Mouse (Mus musculus) T-helper 17 cell (primary cell): ENCODE measurements around the gene Zfhx3.

Experiments
- in situ Hi-C, 2 experiments: fragments of 300-600 bp; cut with MboI, MseI; formaldehyde crosslinking; loops; 1 replicate in 1 of 2; 2 replicates in 1 of 2; pipeline ENCODE4 v1.15.1; 2025; ENCODE audit warnings: high pct_unique_total_duplicates in 2 of 2

The Zfhx3 gene

DNA sequence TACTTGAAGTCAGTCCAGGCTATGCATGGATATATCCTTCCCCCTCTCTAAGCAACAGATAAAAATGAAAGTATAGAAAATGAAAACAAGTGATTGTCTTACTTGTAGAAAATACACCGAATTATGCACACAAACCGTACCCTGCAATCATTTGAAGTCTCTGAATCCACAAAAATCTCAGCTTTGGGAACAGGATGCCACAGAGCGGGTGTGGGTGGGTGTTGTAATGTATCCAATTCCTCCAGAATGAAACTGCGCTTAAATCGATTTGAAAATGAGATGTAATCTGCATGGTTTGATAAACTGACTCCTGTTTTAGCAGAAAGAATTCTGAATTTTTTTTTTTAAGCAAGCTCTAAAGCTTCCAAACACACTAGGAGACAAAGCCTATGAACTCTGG, 297.1 kb downstream of the Zfhx3 start:
- in situ Hi-C loops, result no loop called here

DNA sequence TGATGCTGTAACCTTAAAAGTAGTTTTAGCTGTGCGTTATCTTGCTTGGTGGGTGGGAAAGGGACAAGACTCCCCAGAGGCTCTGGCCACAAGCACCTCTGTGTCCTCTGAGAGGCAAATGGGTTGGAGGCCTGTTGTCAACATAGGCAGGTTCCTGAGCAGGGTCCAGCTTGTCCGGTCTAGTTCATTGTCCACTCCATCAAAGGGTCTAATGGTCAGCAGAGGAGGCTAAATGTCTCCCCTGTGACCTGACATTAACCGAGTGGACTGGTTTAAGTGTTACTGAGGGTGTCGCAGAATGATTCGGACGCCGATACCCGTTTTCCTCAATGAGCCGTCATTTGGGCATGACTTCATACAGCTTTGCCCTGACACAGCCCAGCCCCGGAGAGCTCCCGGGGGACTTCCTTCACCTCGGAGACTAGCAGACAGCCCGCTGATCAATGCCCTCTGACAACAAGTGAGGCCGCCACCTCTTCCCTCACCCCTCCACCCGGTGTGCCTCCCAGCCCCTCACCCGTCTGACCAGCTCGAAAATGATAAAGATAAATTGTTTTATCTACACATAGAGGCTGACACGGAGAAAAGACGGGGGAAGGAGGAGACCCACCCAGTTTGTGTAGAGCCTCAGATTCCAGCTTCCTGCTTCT, 298.7 kb downstream of the Zfhx3 start:
- in situ Hi-C loops, result no loop called here

DNA sequence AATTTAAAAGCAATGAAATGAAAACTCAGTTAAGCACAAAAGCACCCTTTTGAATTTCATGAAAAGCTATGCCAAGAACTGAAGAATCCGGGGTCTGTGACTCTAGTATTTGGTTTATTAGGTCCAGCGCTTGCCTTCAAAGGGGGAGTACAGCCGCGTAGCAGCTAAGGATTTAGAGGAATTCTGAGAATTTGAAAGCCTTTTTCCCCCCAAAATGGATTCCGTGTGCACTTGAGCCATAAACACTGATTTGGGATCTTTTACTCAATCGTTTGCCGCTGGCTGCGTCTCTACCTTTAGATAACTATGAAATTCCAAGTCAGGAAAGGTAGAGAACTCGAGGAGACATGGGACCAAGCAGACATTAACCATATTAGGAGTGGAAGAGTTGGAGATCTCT, 300.8 kb downstream of the Zfhx3 start:
- in situ Hi-C loops, result no loop called here

DNA sequence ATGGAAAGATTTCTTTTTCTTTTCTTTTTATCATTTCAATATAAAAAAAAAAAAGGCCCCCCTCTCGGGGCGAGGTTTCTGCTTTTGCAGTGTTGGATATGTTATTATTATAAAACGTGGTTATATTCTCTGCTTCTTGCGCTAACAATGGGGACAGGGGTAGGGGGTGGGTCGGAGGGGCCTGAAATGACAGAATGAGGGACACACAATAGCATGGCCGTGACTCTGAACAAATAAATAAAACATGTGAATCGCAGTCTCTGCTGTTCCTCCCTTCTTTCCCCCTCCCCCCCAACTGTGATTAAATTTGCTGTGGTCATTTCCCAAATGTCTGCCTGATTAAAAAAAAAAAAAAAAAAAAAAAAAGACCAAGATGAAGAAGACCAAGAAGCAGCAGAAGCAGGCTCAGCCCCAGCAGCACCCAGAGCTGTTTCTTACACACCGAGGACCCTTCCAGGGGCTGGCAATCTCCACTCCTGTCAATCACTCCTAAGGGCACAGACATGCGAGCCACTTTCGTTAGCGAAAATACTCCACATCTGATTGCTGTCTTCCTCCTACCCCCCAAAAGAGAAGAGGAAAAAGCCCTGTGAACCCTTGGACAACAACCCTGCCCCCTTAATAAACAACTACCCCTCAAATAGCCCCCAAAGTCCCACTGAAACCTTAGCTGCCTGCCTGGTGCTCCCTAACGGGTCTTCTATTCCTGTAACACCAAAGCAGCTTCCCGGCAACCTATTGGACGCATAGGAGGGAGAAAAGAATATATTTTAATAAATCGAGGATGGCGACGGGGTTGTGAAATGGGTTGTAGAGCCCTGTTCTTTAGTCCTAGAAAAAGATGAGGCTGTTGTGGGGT, 302.4 kb downstream of the Zfhx3 start:
- in situ Hi-C loops, result no loop called here

DNA sequence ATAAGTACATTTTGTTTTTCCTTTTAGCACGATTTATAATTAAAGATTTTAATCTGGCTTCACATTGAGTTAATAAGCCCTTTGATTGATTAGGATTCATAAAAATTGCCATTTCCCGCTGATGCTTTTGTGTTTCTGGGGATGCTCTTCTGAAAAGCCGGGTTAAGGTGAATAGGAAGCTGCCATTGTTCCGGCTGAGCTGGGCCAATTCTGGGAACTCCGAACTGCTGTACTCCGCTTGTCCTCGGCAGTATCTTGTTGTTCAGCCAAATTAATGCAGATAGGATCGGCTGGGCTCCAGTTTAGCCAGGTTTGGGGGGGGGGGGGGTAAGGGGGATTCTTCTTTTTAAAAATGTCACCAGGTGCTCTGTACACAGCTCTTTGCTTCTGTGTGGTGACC, 303.1 kb downstream of the Zfhx3 start:
- in situ Hi-C loops, result no loop called here

DNA sequence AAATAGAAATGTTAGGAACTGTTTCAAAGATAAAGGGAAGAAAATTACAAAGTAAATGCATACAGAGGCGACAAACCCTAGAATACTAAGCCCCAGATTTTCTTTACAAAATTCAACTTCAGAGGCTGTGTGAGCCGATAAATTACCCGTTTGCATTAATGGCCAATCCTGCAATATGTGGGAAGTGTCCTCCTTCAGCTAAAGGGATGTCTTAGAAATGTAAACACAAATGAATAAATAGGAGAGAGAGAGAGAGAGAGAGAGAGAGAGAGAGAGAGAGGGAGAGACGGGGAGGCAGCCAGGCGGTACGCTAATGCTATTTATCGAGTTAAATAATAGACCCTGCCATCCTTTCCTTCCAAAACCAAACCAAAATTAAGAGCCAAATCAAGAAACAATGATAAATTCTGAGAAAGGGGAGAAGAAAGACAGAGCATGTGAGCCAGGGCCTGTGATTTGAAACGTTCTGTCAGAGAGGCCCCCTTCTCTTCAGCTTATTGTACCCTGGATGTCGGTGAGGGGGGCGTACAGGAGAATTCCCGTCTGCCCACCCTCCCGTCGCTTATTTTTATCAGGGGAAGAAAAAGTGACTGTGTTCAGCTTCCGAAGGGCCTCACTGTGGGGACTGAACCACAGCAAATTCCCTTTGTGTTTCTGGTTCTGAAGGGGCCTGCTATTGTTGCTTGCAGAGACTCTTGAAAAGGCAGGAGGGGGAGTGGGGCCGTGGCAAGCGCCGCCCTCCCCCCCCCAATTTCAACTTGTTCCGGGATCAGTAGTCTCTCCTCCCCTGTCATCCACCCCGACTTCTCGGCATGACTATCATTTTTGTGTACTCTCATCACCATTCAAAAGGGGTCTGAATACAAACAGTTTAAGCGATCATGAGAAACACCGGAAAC, 303.8 kb downstream of the Zfhx3 start:
- in situ Hi-C loops, result no loop called here

DNA sequence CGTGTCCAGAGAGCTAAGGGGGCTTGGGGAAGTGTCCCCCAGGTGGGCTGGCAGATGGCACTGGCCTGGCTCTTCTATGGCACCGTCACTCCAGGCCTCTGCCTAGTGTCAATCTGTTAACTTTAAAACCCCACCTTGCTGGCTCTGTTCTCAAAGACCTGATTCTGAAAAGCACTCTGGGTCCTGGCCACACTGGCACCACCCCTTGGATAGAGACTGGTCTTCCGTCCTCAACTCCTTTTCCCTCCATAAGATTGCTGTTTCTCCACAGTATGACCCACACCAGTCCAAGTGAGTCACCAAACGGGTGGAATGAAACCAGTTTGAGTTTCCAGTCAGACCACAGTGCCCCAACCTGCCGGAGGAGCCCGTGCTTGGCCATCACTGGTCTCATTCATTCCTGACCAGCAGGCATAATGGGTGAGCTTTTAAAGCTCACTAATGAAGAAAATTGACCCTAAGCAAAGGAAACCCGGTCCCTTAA, 304.5 kb downstream of the Zfhx3 start:
- in situ Hi-C loops, result no loop called here

DNA sequence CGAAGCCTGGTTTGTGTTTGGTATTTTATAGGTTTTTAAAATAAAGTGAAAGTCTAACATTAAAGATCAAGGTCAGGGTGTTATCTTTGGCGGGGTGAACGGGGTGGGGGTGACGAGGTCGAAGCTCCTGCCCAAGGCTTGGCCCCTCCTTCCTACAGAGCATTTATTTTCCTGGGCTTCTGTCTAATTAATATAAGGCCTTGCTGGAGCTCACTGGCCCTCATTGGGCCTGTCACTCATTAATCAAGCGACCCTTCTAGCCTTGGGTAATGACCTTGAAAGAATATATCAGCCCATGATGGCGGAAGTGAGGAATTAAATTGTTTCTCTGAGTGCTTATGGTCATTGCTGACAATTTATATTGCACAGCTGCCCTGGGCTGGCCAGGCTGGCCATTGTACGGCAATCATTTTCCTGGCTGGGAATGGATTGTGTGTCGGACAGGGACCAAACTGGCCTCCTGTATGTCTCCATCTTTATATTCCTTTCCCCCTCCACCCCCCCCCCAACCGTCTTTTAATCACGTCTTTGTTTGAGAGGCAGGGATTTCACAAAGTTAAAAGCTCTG, 322.2 kb downstream of the Zfhx3 start:
- in situ Hi-C loops, result no loop called here

DNA sequence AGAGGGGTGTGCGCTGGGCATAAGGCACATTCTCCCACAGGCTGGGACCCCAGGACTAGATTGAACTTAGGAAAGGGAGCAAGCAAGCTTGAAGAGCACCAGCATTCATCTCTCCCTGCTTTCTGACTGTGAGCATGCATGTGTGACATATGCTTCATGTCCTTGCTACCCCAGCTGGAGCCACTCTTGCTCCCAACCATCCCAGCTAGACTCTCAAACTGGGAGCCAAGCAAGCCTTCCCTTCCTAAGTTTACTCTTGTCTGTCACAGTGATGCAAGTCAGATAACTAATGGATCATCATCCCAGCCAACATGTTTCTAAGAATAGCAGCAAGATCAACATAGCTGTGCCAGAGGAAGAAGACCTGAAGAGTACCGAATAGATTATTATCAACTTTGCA, 335.5 kb downstream of the Zfhx3 start:
- in situ Hi-C loops, result no loop called here

DNA sequence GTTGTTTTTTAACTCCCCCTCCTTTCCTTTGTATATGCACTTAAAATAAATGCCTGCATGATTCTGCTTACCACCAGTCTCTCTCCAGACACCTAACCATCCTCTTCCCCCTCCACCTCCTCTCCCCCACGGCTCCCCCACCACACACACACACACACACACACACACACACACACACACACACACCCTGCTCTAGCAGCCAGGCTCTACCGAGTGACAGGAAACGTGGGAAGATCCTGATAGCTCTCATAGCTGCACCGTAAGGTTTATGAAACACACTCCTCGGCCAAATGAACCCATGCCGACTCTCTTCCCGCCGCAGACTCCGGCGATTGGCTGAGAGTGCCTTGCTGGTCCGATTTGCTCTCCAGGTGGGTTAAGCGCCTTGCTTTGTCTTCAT, 339.5 kb downstream of the Zfhx3 start:
- in situ Hi-C loops, result no loop called here

DNA sequence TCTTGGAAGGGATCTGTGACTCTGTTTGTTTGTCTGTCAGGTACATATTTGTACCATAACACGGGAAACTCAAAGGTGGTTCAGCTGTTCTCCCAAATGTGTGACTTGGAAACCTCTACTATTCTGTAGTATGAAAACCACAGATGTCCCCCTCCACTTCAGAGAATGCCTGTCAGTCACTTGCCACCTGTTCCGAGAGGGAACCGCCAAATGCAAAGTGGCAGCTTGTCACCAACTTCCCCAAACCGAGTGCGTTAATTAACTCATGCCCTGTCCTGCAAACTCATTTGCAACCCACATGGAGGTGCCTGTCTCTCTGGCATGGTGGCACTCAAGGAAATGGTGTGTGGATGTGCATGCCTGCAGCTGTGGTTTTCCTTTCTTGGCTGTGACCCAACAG, 343.7 kb downstream of the Zfhx3 start:
- in situ Hi-C loops, result no loop called here

DNA sequence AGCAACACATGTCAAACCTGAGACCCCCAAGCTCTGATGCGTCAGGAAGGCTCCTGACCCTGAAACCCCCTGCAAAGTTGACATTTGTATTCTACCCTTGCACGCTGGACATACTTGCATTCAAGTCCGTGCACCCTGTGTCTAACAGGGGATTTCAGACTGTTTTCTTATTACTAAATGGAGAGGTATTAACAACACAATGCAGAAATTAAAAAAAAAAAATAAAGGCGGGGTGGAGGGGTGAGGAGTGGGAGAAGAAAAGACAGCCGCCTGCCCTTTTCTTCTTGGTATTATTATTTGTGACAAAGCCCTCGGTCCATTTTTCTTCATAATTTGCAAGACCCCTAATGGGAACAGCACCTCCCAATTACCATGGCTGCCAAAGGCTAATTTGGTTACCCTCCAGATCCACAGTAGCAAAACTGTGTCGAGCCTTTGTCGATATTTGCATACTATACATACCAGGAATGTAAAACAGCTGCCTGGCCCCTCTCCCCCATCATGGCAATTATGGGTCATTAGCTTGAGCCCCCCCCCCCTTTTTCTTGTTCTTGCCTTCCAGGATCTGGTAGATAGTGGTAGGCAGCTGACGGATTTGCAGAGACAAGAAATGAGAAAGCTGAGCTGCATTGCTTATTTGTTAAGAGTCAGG, 358.6 kb downstream of the Zfhx3 start:
- in situ Hi-C loops, result no loop called here

DNA sequence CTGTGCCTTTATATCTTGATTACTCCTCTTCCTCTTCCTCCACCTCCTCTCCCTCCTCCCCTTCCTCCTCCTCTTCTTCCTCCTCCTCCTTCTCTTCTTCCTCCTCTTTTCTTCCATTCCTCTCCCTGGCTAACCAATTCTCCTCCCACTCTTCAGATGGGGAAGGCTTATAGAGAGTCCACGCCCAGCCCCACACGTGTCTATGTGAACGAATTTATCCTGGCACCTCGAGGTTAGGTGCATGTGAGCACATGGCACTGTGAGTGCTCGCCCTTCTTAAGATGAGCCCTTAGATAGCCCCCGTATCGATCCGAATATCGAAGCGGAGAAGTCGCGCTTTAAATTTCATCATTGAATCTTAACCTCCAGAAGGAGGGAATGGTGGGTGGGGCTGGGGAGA, 359.2 kb downstream of the Zfhx3 start:
- in situ Hi-C loops, result no loop called here

DNA sequence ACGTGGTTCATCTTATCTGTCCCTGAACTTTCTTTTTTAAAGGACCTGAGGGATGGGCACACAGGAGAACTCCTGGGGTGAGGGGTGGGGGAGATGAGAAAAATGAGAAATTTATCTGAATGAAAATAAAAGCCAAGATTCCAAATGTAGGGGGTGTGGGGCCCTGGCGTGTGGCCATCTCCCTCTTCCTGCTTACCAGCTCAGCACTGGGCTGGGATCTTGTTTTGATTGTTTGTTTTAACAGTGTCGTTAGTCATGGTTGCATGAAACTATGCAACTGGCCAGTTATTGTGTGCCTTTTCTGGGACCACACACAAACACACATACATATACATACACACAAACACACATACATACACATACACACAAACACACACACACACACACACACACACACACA, 362.9 kb downstream of the Zfhx3 start:
- in situ Hi-C loops, result no loop called here

DNA sequence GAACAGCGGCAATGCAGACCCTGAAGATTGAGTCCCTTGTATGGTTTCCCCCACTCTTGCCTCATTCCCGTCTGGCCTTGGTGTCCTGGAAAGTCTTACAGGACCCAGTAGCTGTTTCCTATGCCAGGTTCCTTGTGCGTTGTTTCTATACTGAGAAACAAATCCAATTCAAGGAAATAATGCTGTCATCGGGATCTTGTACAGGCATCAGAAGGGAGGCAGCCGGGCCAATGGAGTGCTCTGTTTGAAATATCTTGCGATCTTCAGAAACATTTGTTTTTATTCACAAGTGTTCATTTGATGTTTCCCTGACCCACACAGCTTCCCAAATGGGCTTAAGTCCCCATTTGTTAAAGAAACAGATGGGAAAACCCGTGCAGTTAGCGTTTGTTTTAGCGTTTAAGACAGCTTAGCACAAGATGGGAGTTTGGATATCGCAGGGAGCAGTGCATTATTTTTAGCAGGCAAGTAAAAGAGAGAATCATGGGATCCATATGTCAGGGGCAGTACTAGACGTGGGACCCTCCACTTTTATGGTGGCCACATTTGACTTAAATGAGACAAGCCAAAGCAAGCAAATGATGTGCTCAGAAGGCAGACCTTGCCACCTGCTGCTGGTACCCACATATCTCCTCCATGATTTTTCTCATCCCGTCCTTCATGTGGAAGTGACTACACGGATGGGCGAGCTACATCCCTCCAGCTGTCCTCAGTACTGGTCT, 367.2 kb downstream of the Zfhx3 start:
- in situ Hi-C loops, result no loop called here

DNA sequence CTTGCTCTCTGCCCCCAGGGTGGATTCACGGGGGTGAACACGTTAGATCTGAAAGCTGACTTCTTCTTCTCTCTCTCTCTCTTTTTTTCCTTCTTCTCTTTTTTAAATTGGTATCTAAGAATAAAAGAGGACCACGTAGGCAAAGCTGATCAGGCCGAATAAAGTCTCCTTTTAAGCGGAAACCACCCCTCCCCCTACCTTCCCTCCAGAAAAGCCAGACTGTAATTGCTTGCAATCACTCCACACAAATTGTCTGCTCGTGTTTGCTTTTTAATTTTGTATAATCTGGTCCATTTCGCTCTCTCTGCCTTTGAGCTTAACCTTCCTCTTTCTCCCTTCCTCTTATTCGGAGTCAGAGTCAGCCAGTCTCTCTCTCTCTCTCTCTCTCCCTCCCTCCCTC, 372.6 kb downstream of the Zfhx3 start:
- in situ Hi-C loops, result no loop called here

DNA sequence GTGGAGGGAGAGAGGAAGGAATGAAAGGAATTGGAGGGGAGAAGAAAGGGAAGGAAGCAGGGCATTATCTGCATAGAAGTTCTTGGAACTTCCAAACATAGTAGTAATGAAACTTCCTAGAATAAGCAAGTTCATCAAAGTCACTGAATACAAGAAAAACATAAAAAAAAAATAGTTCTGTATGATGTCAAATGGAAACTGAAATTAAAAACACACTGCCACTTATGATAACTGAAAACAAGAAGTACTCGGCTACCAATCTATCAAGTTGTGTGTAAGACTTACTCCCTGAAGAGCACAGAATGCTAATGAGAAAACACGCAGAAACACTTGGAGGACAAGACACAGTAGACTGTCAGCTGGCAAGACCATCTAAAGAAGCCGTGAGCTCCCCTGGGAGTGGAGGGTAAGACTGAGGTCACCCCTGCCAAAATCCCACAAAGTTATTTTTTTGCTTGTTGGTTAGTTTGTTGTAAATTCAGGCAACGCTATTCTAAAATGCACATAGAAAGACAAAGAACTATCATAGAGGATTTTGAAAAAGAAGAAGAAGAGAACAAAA, 375.2 kb downstream of the Zfhx3 start:
- in situ Hi-C loops, result no loop called here

DNA sequence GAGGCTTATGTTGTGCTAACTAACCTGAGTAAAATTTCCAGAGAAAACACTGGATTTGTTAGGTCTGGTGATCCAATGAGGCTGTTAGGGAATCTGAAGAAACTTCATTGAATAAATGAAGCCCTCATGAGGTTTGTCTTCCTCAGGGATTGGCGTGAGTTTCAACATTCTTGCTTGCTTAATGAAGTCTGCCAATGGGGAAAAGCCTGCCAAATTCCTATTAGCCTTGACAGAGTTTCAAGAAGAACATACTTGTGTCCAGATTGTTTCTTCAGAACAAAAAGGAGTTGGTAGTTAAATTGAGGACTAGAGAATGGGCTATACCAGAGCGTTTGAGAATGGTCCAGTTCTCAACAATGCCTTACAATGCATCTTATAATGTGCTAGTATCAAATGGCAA, 385.3 kb downstream of the Zfhx3 start:
- in situ Hi-C loops, result no loop called here

DNA sequence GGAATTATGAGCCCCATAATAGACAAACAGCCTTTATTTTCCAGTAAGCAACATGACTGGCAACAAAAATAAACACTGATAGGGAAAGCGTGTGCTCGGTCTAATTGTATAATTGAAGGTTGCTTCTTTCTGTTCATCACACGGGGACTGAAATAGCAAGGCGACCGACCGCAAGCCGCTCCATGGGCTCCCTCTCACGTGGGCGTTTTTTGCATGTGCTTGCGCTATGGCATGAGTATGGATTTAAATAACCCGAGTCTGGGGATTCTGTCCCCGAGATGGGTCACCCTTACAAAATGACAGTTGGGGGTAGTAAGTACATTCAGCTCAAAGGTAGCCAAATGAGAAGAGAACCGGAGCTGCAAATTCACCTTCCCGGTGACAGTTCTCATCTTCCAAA, 405.9 kb downstream of the Zfhx3 start:
- in situ Hi-C loops, result no loop called here

DNA sequence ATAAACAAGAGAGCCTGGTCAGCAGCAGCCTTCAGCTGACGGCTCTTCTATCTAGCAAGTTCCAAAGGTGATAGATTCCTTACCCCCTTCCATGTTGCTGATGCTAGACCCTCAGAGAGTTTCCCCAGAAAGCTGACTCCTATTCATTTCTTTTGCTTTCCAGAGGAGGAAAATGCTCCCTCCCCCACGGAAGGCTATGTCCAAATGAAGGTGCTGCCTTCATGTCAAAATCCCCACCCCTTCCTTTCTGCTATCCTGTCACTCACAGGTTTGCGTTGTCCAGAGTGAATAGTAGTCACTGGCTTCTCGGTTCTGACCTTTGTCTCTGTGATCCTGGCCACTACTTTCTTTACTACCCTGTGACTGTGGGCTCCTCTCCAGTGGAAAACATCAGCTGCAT, 406.3 kb downstream of the Zfhx3 start:
- in situ Hi-C loops, result no loop called here
